Mouse (Mus musculus) hindbrain, embryonic 13.5 days (tissue): ENCODE measurements around the gene Pnlip. TPM values are rescaled to one million over a fixed set of nuclear protein-coding genes. Genes with fewer than 3 reads are reported as not detected.

Source experiments
- ATAC-seq: fragments of 200-750 bp; cut with Nextera tagmentation; 2 replicates; pipeline ENCODE4 v1.8.0; 2017; ENCODE audit warnings: moderate TSS enrichment; ENCODE audit not compliant: low FRiP score
- H3K27ac ChIP-seq: fragments of 300-500 bp; sonication (generic); 2 replicates; pipeline ENCODE4 v1.5.1; 2015; ENCODE audit warnings: inconsistent platforms, mild to moderate bottlenecking, moderate library complexity
- H3K27me3 ChIP-seq: fragments of 300-500 bp; sonication (generic); 2 replicates; pipeline ENCODE4 v1.6.1; 2015; ENCODE audit warnings: mild to moderate bottlenecking, inconsistent platforms
- H3K36me3 ChIP-seq: fragments of 300-500 bp; sonication (generic); 2 replicates; pipeline ENCODE4 v1.6.1; 2015; ENCODE audit warnings: mild to moderate bottlenecking, inconsistent platforms
- H3K4me1 ChIP-seq: fragments of 300-500 bp; sonication (generic); replicated peaks from 2 replicates; pipeline ENCODE4 v1.6.1; 2015; ENCODE audit warnings: inconsistent platforms
- H3K4me2 ChIP-seq: fragments of 300-500 bp; sonication (generic); 2 replicates; pipeline ENCODE4 v1.6.1; 2015; ENCODE audit warnings: inconsistent platforms, mild to moderate bottlenecking, moderate library complexity
- H3K4me3 ChIP-seq: fragments of 300-500 bp; sonication (generic); 2 replicates; pipeline ENCODE4 v1.5.1; 2015; ENCODE audit warnings: mild to moderate bottlenecking, inconsistent platforms
- H3K9ac ChIP-seq: fragments of 300-500 bp; sonication (generic); 2 replicates; pipeline ENCODE4 v1.6.1; 2015; ENCODE audit warnings: mild to moderate bottlenecking, inconsistent platforms
- H3K9me3 ChIP-seq: fragments of 300-500 bp; sonication (generic); 2 replicates; pipeline ENCODE4 v1.6.1; 2016; ENCODE audit warnings: inconsistent platforms
- WGBS: fragments of 180-500 bp; shearing (Covaris S2); methylation state at CpG from one replicate; pipeline ENCODE4 v1.1.7; 2015; 5-methylcytosine and 5-hydroxymethylcytosine counted together
- polyA plus RNA-seq: library from polyadenylated mRNA; unstranded; fragments of >200 nt; fragmentation: Nextera tagmentation; extraction: Ambion mirVana; gene quantifications from 2 replicates; pipeline ENCODE4 v1.2.1, GENCODE M21; 2015

Gene Pnlip
- polyA plus RNA-seq, 1 experiment from 2014 or later = 0.47 TPM

GRCm38 (mm10) chr19:58728445-58729031 lies 76.2 kb downstream of the Pnlip start, which contains the start of gene Pnliprp1:
Gene Pnliprp1, plus strand, starts transcription at chr19:58728887.
- ATAC-seq = no peak
- Histone ChIP-seq H3K4me1 (no peaks in the 10 kb centered on the region), H3K36me3 (no peaks in the 10 kb centered on the region), H3K4me3 (no peak within 1 kb of the TSS), H3K27ac (no peak within 1 kb of the TSS), H3K4me2 (no peak within 1 kb of the TSS), H3K27me3 (no peaks in the 10 kb centered on the region), H3K9ac (no peak within 1 kb of the TSS), H3K9me3 (no peaks in the 10 kb centered on the region)
- WGBS = 58% methylated on average over 5 of the region's 5 CpGs

Other genes starting within 250 kb of the Pnlip start
- gene Gfra1, start 196.6 kb upstream of the Pnlip start, polyA plus RNA-seq = 65.7 and 67.6 TPM in 2 replicates
- not detected in 2 replicates for gene Ccdc172, start 140.5 kb upstream of the Pnlip start, polyA plus RNA-seq
- gene Pnliprp1, start 76.4 kb downstream of the Pnlip start, polyA plus RNA-seq = 0.13 and 9.9 TPM in 2 replicates
- gene Pnliprp2, start 107.2 kb downstream of the Pnlip start, polyA plus RNA-seq = not detected in 2 replicates
- not detected in 2 replicates for gene 1700019N19Rik, start 142.0 kb downstream of the Pnlip start, polyA plus RNA-seq